Mouse (Mus musculus) kidney, adult 2 months (tissue): ENCODE measurements around the gene Xylt1. TPM values are rescaled to one million over a fixed set of nuclear protein-coding genes. Genes with fewer than 3 reads are reported as not detected.

Experiments used
- DNase-seq: peaks from one replicate; pipeline ENCODE4 v3.0.0; 2021
- H3K27ac ChIP-seq: fragments of 200-500 bp; 2 replicates; pipeline ENCODE4 v1.5.1; 2012; ENCODE audit warnings: low read depth, low read length, control low read depth, inconsistent platforms; ENCODE audit not compliant: insufficient read depth
- H3K27me3 ChIP-seq: fragments of 200-500 bp; replicated peaks from 2 replicates; pipeline ENCODE4 v1.6.1; 2012; ENCODE audit warnings: mild to moderate bottlenecking, moderate library complexity, low read length, inconsistent platforms; ENCODE audit not compliant: control insufficient read depth, insufficient read depth
- H3K36me3 ChIP-seq: fragments of 200-500 bp; 2 replicates; pipeline ENCODE4 v1.6.1; 2012; ENCODE audit warnings: mild to moderate bottlenecking, moderate library complexity, low read length, inconsistent platforms; ENCODE audit not compliant: control insufficient read depth, insufficient read depth
- H3K4me1 ChIP-seq: fragments of 200-500 bp; 2 replicates; pipeline ENCODE4 v1.6.1; 2011; ENCODE audit warnings: low read length; ENCODE audit not compliant: control insufficient read depth, insufficient read depth
- H3K4me3 ChIP-seq: fragments of 200-500 bp; 2 replicates; pipeline ENCODE4 v1.5.1; 2011; ENCODE audit warnings: mild to moderate bottlenecking, low read depth, low read length, control low read depth; ENCODE audit not compliant: insufficient read depth
- CTCF ChIP-seq: fragments of 200-500 bp; conservative IDR thresholded peaks from 2 replicates; pipeline ENCODE4 v1.5.1; 2011; ENCODE audit warnings: low read depth, mild to moderate bottlenecking, control low read depth, low read length, moderate library complexity, mixed read lengths; ENCODE audit not compliant: insufficient read depth, insufficient read length
- POLR2A ChIP-seq: fragments of 200-500 bp; IDR thresholded peaks from one replicate; pipeline ENCODE4 v1.6.1; 2011; ENCODE audit warnings: low read depth, low read length, control low read depth
- WGBS: fragments of 180-500 bp; shearing (Covaris S2); methylation state at CpG from one replicate; pipeline ENCODE4 v1.1.7; 2018; 5-methylcytosine and 5-hydroxymethylcytosine counted together
- polyA plus RNA-seq: library from polyadenylated mRNA; depleted of rRNA; stranded (reverse); fragments of >200 nt; gene quantifications from 2 replicates; pipeline ENCODE4 v1.2.3, GENCODE M21; 2012

Gene Xylt1
- polyA plus RNA-seq, 1 experiment = 6.1 TPM

GRCm38 (mm10) chr7:117716876-117717408, 336.2 kb downstream of the Xylt1 start:
- no peak for DNase-seq
- WGBS = 80% methylated on average over 5 of the region's 5 CpGs
- no peak overlapping the region for H3K27ac ChIP-seq
- no peaks in the 10 kb centered on the region for H3K27me3 ChIP-seq
- no peaks in the 10 kb centered on the region for H3K36me3 ChIP-seq
- no peak overlapping the region for H3K4me3 ChIP-seq
- TF ChIP-seq POLR2A (no peak), CTCF (no peak)
- H3K4me1 ChIP-seq = no peaks in the 10 kb centered on the region

GRCm38 (mm10) chr7:117720426-117720825, 339.6 kb downstream of the Xylt1 start:
- no peak for TF ChIP-seq CTCF
- no peak for TF ChIP-seq POLR2A
- no peaks in the 10 kb centered on the region for H3K27me3 ChIP-seq
- H3K4me3 ChIP-seq = no peak overlapping the region
- no peak for DNase-seq
- no peaks in the 10 kb centered on the region for H3K36me3 ChIP-seq
- no peaks in the 10 kb centered on the region for H3K4me1 ChIP-seq
- H3K27ac ChIP-seq = no peak overlapping the region
- 40% methylated on average over 6 of the region's 6 CpGs for WGBS
